Mouse (Mus musculus): ENCODE data around the gene Nf1.

Gene Nf1

DNA sequence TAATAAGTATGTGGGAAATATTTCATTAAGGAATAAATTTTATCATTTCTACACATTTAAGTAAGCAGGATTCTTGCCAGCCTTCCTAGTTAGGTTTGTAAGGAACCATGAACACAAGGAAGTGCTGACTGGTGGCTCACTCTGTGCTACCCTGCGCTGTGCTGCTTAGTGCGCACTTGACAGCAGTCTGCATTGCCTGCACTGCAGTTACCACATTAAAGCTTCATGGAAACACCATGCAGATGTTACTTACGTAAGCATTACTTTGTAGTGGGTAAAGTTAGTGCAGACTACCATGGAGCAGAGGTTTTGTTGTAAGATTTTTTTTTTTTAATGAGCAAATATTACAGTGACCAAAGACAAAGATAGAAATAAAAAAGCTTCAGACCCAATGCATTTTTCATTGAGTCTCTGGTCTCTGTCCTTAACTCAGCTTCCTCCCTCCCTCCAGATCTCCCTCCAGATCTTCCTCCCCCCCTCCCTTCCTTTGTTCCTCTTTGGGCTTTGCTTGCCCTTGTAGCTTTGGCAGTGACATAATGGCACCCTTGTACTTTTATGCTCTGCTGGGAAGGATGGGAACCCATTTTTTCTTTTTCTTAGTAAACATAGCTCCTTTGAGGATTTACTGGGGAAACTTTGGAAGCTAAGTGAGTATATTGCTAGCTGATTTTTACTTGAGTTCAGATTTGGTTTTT lies 121.4 kb downstream of the Nf1 start:
- no peak for DNase-seq (ENCODE audit: low spot score)

DNA sequence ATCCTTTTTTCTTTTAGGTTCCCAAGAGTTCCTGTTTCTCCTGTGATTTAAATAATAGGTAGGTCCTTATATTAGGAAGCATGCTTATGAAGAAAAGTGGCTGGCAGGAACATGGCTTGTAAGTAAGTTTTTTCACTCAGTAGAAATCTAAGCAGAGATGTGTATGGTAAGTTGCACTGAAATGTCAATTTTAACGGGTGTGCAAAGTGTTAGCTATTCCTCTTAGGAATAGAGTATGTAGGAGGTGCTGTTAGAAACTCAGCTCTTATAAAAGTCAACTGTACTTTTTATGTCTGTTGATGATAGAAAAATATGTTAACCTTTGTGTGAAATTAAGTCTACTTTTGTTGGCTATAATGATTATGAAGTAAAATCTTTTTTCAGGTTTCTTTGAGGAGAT lies 128.6 kb downstream of the Nf1 start:
- no peak for DNase-seq (ENCODE audit: low spot score)

DNA sequence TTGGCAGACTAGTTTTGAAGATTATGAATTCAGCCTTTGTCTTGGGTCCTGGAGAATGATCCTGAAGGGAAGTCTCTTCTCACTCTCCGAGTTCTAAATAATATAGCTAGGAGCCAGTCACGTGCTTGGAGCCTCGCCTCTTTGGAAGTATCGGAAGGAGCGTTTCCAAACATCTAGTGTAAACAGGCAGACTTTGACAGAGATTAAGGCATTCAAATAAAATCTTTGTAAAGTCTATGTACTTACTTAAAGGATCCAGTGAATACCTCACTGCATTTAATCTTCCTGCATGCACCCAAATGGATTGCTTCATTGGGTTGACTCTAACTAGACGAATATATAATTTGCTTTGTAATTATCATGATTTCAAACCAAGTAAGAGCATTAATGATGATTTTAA lies 143.9 kb downstream of the Nf1 start:
- no peak for DNase-seq (ENCODE audit: low spot score)

DNA sequence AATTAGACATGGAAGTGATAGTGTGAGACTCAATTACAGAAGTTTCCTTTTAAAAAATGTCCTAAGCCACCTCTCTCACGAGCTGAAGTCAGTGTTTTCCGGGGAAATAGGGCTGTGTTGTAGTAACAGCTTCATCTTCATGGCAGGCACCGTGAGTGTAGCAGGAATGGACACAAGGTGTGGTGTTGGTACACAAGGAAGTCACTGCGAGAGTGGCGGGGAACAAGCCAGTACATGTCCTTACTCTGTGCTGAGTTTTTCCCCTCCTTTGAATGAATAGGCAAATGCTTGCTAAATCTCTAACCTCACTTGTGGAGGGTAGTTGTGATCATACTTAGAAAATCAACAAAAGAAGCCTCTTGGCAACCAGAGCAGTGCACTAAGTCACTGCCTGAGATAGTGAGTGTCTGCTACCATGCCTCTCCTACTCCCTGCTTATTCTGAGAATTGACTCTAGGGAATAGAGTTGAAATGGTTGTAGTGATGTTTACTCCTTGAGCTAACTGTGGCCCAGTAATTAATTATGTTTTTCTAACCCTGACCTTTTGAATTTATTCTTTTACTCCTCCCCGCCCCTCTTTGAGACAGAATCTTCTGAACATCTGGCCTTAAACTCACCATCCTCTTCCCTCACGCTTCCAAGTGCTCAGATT lies 144.5 kb downstream of the Nf1 start:
- no peak for DNase-seq (ENCODE audit: low spot score)

DNA sequence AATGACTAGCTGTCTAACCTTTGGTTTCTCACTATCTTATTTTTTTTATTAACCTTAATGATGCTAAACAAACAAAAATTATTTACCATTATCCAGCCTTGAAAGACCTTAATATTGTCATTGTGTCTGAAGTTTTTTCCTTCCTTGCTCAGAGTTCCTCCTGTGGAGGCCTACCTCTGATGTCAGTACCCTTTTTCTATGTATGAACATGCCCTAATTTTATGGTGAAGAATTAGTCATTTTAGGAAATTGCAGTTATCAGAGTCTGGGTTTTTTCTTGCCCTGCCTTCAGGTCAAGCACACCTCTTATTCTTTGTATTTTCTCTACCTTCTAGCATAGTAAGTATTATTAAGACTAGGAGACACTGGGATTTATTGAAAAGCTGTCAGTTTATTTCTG lies 145.2 kb downstream of the Nf1 start:
- DNase-seq (ENCODE audit: low spot score): no peak

DNA sequence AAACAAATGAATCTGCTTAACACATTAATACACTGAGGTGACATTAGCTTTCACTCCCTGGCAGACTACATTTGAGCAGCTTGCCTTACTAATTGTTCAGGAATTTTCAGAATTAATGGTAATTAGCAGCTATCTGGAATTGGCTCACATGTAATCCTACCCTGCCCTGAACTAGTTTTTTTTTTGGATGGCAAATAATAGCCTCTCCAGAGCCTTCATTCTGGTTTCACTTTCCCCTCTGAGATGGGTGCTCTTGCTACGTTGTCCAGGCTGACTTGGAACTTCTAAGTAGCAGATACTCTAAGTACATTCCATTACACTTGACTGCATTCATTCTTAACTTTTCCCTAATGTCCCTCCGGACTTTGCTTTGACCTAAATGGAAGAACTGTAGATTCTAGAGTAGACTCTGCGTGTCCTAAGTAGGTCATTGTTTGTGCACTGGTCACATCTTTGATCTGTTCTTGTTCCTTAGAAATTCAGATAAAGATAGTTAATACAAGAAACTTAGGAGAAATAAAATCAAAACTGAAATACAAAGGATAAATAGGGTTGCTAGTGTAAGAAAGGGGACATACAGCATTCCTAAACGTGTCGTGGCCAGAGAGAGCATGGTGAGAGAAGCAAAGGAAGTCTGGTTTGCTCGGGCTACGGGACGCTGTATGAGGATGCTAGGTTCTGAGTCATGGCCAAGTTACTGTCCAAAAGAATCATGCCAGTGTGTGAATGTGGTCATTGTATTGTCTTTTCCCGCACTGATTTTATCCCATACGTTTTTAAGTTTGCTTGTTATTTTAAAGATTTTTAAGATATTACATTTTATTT lies 155.7 kb downstream of the Nf1 start:
- DNase-seq (ENCODE audit: low spot score): no peak

DNA sequence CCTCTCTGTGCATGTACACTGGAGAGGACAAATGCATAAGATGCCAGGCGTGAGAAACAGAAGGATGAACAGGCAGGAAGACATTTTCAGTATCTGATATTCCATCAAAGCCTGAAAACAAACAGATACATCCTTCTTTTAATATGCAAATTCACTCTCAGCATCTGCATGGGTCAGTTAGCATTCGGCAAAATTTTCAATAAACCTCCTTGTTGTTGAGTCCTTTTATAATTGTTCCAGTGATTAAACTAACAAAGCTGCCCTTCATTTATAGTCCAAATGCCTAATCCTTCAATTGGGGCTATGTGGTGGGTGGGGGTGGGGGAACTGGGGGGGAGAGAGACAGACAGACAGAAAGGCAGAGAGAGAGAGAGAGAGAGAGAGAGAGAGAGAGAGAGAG lies 163.4 kb downstream of the Nf1 start:
- no peak for DNase-seq (ENCODE audit: low spot score)

DNA sequence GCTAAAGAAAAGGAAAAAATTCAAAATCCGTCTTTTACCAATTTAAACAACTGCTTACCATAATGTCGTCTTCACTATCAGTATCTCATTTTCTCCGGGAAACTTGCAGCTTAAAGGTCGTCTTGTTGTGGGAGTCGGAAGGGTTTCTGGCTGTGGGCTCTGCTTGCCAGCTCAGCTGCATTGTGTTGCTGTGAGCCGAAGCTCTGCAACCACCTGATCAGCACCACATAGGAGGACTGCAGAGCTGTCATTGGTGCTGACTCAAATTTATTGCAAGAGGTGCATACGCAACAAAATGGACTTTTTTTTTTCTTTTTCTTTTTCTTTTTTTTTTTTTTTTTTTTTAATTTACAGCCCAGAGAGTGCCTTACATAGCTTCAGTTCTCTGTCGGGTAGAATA lies 164.4 kb downstream of the Nf1 start, which contains the start of gene Omg:
TSS of gene Omg (minus strand) at position 240 of the 400 bp plus-strand sequence.
- no peak for DNase-seq (ENCODE audit: low spot score)

DNA sequence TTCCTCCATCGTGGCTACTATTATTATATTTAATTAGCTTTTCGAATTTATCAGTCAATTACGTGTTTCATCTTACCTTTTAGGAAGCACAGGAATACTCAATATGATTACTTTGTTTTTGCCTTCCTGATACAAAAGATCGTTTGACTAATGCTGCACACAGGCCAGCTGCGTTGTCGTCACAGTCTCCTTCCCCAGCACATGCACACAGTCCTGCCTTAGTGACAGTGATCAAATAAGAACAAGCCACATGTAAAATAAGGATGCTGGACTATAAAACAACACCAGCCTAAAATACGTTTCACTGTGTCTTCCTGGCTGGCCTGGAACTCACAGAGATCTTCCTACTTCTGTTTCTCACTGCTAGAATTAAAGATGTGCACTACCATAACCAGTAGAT lies 165.0 kb downstream of the Nf1 start:
- no peak for DNase-seq (ENCODE audit: low spot score)

DNA sequence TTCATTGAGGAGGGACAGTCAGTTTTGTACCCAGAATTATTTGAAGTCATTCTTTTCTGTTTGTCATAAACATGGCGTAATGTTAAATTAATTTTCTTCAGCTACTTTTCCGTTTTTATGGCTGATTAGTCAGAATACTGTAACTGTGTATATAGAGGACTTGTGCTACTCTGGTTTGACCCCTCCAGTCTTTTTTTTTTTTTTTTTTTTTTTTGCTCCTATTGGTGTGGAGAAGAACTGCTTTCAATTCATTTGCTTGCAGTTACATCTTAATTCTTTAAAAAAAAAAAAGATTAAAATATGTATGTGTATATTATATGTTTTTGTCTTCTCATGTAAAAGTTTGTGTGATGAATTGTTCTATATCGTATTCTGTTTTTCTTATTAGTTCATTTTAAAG lies 172.5 kb downstream of the Nf1 start:
- DNase-seq (ENCODE audit: low spot score): no peak

DNA sequence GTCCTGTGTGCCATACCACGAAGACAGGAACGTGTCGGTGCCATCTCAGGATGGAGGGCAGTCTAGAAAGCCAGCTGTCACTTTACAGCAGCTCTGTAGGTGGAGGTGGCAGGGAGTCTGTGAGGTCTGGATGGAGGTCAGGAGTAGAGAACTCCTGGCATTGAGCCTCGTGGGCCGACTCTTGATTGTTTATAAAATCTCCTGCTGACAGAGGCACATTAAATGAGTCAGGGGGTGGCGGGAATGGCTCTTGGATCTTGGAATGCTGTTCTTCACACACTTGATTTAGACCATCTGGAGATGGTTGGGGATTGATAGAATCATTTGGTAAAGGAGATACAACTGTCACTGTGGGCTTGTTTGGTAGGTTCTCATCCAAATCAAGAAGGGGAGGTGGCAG lies 175.8 kb downstream of the Nf1 start:
- DNase-seq (ENCODE audit: low spot score): no peak

DNA sequence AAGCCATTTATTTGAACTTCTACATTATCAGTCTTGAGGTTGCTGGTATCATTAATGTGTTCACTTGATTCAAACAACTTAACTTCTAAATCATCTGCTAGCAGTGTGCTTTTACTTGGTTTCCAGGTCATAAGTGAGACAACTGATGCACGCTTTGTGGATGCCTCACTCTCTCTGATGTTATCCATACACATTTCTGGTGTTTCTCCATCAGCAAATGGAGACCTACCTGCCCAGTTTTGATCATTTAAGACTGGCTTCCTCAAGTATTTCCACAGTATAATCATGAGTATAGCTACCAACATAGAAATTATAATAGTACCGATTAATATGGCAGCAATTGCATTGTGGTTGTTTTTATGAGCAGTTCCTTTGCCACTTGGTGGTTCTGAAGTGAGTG lies 176.3 kb downstream of the Nf1 start:
- no peak for DNase-seq (ENCODE audit: low spot score)

DNA sequence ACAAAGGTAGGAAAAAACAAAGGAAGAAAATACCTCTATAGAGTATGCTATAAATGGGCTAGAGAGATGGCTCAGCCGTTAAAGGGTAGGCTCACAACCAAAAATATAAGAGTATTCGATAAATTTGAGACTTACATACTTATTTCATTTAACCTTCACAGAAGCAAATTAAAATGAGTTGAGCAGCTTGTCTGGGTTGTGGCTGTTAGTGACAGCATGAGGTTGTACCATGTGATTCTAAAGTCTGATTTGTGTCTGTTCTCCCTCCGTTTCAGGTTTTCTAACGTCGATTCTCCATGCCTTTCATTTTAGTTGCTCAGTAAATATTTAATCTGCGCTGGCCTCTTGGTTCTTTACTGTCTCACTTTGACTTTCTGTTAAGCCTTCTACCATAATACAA lies 179.8 kb downstream of the Nf1 start:
- DNase-seq (ENCODE audit: low spot score): no peak

DNA sequence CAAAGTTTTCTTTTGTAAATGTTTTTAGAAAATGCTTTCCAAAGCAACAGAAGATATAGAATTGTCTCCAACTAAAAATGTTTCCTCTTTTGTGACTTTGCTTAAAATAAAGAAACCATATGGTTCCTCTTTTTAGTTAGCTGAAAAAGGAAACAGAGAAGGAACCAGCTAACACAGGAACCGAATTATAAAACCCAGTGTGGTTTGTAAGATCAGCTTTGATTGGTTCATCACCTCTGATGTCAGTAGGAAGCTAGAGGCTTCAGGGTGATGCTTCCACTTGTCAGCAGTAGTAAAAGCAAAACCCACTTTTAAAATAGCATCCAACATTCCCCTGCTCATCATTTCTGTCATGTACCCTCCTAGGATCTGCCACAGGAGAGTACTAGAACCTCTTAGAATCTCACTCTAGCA lies 180.4 kb downstream of the Nf1 start:
- DNase-seq (ENCODE audit: low spot score): no peak

DNA sequence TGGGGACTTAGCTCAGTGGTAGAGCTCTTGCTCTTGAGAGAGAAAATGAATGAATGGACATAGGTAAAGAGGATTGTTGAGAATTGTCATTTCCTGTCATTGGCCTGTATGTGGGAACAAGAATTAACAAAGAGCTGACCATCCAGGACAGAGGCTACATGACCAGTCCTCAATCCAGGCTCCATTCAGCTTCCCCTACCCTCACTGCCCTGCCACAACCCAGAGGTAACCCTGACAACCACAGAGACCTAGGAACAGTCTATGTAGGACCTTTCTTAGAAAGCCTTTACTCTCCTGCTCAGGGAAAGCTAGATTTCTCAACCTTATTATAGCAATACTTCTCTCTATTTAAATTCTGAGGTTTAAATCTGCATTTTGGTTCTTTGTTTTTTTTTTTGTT lies 181.3 kb downstream of the Nf1 start:
- no peak for DNase-seq (ENCODE audit: low spot score)

DNA sequence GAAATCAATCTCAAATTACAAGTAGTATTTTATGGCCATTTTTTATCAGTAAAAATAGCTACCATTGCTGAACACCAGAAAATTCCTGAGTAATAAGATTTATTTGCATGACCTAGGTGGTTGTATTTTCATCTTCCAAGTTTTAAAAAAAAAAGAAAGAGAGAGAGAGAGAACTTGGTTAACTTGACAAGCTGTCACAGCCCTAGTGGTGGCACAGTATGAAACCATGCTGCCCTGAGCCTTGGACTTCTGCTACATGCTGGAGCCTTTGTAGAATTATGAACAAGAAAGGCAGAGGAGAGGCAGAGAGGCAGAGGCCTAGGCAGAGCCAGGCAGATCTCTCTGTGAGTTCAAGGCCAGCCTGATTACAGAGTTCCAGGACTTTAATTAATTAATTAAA lies 182.4 kb downstream of the Nf1 start:
- DNase-seq (ENCODE audit: low spot score): no peak

DNA sequence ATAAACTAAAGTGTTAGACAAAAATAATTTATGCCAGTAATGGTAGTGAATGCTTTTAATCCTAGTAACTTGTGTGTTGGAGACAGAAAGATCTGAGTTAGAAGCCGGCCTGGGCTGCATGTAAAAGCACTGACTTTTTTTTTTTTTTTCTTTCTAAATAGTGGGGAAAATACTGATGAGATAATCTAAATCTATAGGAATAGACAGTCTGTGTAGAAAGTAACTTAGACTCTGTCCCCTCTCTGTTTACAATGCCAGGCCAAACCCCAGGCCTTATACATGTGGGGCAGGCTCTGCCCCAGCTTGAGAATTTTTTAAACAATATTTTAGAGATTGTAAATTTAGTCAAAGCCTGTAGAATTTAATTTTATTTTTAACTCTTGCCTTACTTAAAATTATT lies 183.5 kb downstream of the Nf1 start:
- no peak for DNase-seq (ENCODE audit: low spot score)

DNA sequence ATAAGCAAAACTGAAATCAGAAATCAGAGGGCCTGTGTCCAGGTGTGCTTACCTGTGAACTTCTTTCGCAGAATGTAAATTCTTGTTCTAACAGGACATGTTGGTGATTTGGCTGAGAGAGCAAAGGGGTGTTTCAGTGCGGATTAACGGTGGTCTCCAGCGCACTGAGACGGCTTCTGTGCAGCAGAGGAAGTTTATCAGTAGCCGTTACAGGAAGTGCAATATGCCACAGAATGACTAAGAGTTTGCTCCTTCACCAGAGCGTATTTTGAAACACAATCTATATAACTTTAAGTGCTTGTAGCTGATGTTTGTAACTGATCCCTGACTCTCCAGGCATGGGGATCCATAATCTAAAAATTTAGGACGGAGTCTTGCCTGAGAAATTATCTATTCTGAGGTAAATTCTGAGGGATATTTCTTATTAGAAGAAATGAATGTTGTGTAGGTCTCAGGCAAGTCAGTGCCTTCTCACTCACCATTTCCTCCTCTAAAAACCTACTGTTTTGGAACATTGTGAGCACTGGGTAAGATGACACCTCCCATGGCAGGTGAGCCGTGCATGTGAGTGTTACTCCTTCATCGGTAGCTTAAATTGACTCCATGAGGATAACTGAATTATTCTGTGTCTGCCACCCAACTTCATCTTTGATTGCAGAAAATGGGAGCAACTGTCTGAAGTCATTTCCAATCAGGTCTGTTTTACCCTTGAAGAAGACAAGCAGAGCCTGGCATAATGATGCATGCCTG lies 184.2 kb downstream of the Nf1 start, which contains the start of gene Evi2b:
TSS of gene Evi2b (minus strand) at position 203 of the 750 bp plus-strand sequence.
- DNase-seq (ENCODE audit: low spot score): no peak

DNA sequence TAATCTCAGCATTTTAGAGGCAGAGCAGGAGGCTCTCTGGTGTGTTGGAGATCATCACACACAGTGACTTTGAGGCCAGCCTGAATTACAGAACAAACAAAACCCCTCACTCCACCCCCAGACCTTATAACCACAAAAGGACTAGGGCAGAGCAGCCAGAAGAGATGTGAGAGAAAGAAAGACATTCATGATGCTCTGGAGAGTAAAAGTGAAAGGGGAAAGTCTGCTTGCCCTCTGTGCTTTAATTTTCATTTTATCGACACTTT lies 184.8 kb downstream of the Nf1 start:
- DNase-seq (ENCODE audit: low spot score): no peak

DNA sequence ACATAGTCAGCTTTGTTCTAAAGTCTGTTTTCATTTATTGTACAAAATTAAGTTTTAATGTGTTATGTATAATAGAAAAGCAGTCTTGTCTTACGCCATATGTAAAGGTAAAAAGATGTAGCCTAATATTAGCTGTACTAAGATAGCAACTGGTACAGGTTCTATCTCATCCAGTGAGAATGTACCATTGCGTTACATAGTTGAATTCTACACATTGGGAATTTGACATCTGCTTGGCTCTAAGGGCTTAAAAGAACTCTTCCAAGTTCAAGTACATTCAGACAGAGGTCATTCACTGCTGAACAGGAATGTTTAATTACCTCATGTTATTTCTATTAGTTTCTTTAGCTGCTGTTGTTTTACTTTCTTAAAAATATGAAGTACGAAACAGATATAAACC lies 187.1 kb downstream of the Nf1 start:
- no peak for DNase-seq (ENCODE audit: low spot score)

DNA sequence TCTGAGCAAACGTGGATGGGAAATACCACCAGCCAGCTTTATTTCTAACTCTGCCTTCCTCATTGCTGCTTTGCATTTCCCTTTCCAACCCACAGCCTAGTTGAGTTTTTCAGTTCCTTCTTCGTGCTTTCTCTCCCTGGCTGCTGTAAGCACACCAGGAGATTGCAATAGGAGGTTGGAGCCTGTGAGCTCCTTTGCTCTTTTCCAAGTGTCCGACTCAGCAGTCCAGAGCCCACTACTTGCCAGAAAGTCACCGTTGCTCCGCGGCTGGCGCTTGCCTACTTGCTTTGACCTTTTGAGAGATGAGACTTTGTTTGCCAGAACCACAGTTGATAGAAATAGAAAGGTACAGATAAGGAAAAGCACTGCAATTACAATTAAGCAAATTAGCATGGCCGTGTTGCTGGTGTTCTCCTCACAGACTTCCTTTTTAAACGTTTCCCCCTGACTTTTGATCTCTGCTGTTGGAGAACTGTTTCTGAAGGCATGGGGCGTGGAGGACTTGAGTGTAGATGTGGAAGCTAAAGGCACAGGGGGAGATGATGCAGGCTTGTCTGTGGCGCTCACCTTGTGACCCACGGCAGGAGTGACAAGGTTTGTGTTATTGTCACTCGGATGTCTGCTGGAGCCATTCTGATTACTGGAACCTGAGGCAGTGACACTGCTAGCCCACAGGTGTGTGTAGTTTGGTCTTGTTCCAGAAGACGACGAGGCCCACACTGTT lies 187.7 kb downstream of the Nf1 start:
- DNase-seq (ENCODE audit: low spot score): no peak

All from ovary, postnatal 10 days (tissue).